Mouse (Mus musculus) Patski (cell line): Measurements from ENCODE around the gene Slf2. TPM values are rescaled to one million over a fixed set of nuclear protein-coding genes. Genes with fewer than 3 reads are reported as not detected.

Experiments
- ATAC-seq: fragments of 100-300 bp; one replicate; pipeline ENCODE4 v1.8.0; 2021
- CTCF ChIA-PET: fragments of 350-600 bp; sonication (Branson Sonifier 250); formaldehyde crosslinking; loops from one replicate; lab custom pipeline; 2022; ENCODE audit warnings: inconsistent platforms; lab: Charles Lee
- POLR2A ChIA-PET: fragments of 350-600 bp; sonication (Branson Sonifier 250); formaldehyde crosslinking; loops from one replicate; lab custom pipeline; 2022; ENCODE audit warnings: antibody characterized with exemption, inconsistent platforms; lab: Charles Lee
- DNase-seq: peaks from one replicate; pipeline ENCODE4 v3.0.0-alpha.2; 2011; ENCODE audit warnings: low read depth, low spot score
- H3K27me3 ChIP-seq: fragments of 371-371 bp; one replicate; pipeline ENCODE4 v1.5.1; 2021
- CTCF ChIP-seq: fragments of 100-300 bp; IDR thresholded peaks from one replicate; pipeline ENCODE4 v1.5.1; 2021
- in situ Hi-C: fragments of 300-500 bp; cut with MboI; formaldehyde crosslinking; loops from 3 replicates; pipeline ENCODE4 v1.11.1; 2018; ENCODE audit warnings: low pct_unique_long_range_greater_than_20kb, mixed read lengths
- polyA plus RNA-seq: library from polyadenylated mRNA; unstranded; gene quantifications from one replicate; pipeline ENCODE4 v1.2.3, GENCODE M21; 2021

Gene Slf2
- polyA plus RNA-seq, 1 experiment from 2014 or later = 100 TPM

DNA sequence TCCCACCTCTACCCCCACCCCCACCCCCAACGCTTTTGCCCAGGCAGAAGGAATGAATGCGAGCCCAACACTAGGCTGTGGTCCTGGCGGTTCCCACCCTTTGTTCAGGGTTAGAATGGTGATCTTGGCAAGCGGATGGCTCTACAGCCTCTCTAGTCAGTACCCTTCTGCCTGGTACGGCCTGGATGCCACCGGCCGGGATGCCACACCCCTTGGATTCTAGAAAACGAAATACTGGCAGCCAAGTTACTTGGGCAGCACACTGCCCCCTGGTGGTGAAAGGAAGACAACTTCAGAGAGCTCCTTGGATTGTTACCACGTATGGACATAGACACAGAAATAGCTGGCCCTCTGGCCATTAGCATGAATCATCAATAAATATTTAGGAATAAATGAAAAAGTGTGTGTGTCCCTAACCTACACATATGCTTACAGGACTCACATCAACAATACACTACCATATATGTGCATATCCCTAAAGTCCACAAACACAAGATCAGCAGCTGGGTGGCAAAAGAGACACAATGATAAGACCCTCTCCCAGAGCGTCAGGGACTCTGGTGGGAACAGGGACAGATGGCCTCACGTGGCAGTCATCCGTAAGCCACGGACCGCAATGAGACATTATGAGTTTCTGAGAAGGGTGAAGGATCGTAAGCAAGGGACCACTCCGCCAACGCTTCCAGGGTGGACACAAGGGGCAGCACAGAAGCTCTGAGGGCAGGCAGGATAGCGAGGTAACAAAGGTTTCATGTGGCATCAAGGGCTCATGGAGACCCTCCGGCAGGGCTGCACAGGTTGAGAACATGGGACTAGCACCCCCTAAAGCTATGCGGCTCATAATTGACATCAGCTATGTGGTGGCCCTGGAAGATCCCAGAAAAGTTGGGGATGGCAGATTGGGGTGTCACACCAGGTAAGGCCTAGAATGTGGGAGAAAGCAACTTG is 100.1 kb downstream of the Slf2 start:
- CTCF ChIA-PET = interaction anchor here (0.7 to 6.9 kb wide), 17 partner anchors 10 to 449 kb away, joined by 3 to 188 read pairs (median 7); partner anchors contain the start of genes Kazald1, Lzts2, Mrpl43 and Pdzd7
- no peak for TF ChIP-seq CTCF
- ATAC-seq (no peak), DNase-seq (no peak)
- H3K27me3 ChIP-seq = no peaks in the 10 kb centered on the region
- POLR2A ChIA-PET = interaction anchor here (0.9 to 2.9 kb wide), 6 partner anchors 10 to 28 kb away, joined by 3 to 31 read pairs (median 3); partner anchors contain the start of gene Lzts2
- in situ Hi-C loops = loop anchor here (10.0 kb wide), 1 partner anchor 446 kb away; no protein-coding TSS in a partner anchor

DNA sequence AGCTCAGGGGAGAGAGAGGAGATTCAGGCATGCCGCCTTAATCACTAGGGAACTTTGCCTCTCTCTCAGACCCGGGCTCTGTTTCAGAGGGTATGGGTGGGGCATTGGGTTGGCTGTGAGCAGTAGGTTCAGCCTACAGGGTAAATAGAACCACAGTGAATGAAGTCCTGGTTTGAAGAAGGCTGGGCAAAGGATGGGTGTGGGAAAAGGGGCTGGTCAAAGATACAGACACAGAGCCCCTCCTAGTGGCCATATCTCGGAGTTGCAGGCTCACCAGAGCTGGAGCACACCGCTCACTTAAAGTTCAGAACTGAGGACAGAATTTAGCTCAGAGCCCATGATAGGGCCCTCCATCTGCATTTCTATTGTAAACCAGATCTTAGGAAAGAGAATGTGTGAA is 100.8 kb downstream of the Slf2 start:
- ChIA-PET CTCF (interaction anchor here (0.9 to 6.9 kb wide), 13 partner anchors 11 to 450 kb away, joined by 3 to 188 read pairs (median 10); partner anchors contain the start of genes Kazald1, Lzts2, Mrpl43 and Pdzd7), POLR2A (interaction anchor here (0.9 to 2.9 kb wide), 3 partner anchors 15 to 19 kb away, joined by 3 to 31 read pairs (median 3); partner anchors contain the start of gene Lzts2)
- ATAC-seq (no peak), DNase-seq (no peak)
- no peak for TF ChIP-seq CTCF
- in situ Hi-C loops = loop anchor here (10.0 kb wide), 1 partner anchor 447 kb away; no protein-coding TSS in a partner anchor
- H3K27me3 ChIP-seq = no peaks in the 10 kb centered on the region

Other genes with a start within 250 kb of the Slf2 start
- 198 TPM for gene Pax2, start 175.1 kb upstream of the Slf2 start, polyA plus RNA-seq
- gene Sema4g, start 58.0 kb downstream of the Slf2 start, polyA plus RNA-seq = 8.8 TPM
- gene Twnk, start 74.5 kb downstream of the Slf2 start, polyA plus RNA-seq = 27.8 TPM
- 68.3 TPM for gene Mrpl43, start 75.3 kb downstream of the Slf2 start, polyA plus RNA-seq
- 114 TPM for gene Lzts2, start 83.3 kb downstream of the Slf2 start, polyA plus RNA-seq
- gene Pdzd7, start 114.6 kb downstream of the Slf2 start, polyA plus RNA-seq = 4.9 TPM
- gene Sfxn3, start 116.4 kb downstream of the Slf2 start, polyA plus RNA-seq = 77.1 TPM
- gene Kazald1, start 144.1 kb downstream of the Slf2 start, polyA plus RNA-seq = 2.1 TPM
- not detected for gene Tlx1, start 219.5 kb downstream of the Slf2 start, polyA plus RNA-seq